ENCODE assay signal across 16 mouse cellular contexts in genomic region chr5:115669974-115670373, GRCm38 (mm10).
"Had no signal": no experiment of that assay in that cellular context is flagged by ENCODE, and none has a peak within 500 bp of the region (broad histone marks: within the 10 kb centered on the region; RNA-seq: fewer than 3 reads in every experiment).

No protein-coding gene starts in this region.

- H3K4me1 ChIP-seq: limb, embryonic 13.5 days; liver, embryonic 13.5 days; neural tube, embryonic 12.5 days had no signal

- H3K4me3 ChIP-seq: limb, embryonic 13.5 days; liver, embryonic 13.5 days; midbrain, embryonic 12.5 days; midbrain, embryonic 15.5 days; neural tube, embryonic 12.5 days; neural tube, embryonic 15.5 days had no signal

- H3K27ac ChIP-seq: kidney, postnatal 0 days; limb, embryonic 13.5 days; liver, embryonic 13.5 days; macrophage; midbrain, embryonic 12.5 days; midbrain, embryonic 15.5 days; neural tube, embryonic 12.5 days; neural tube, embryonic 15.5 days had no signal

- H3K27me3 ChIP-seq: limb, embryonic 13.5 days; midbrain, embryonic 15.5 days; neural tube, embryonic 12.5 days; neural tube, embryonic 15.5 days had no signal

- DNase-seq: kidney, adult 2 months; kidney, postnatal 25 days; left cerebral cortex, postnatal 4 days; liver, embryonic 13.5 days; lung, embryonic 14.5 days; right cerebral cortex, adult 18-20 months; right cerebral cortex, postnatal 14 days; right cerebral cortex, postnatal 4 days; thymus, postnatal 25 days had no signal

- H3K36me3 ChIP-seq: limb, embryonic 13.5 days; liver, embryonic 13.5 days; midbrain, embryonic 12.5 days; midbrain, embryonic 15.5 days; neural tube, embryonic 12.5 days had no signal

- H3K9me3 ChIP-seq: limb, embryonic 13.5 days; midbrain, embryonic 12.5 days; midbrain, embryonic 15.5 days; neural tube, embryonic 12.5 days; neural tube, embryonic 15.5 days had no signal

- H3K4me2 ChIP-seq: limb, embryonic 13.5 days; liver, embryonic 13.5 days; lung, embryonic 14.5 days; midbrain, embryonic 12.5 days; midbrain, embryonic 15.5 days; neural tube, embryonic 12.5 days; neural tube, embryonic 15.5 days had no signal

- H3K9ac ChIP-seq: limb, embryonic 13.5 days; liver, embryonic 13.5 days; lung, embryonic 14.5 days; midbrain, embryonic 12.5 days; midbrain, embryonic 15.5 days; neural tube, embryonic 12.5 days; neural tube, embryonic 15.5 days had no signal

- ATAC-seq: midbrain, embryonic 15.5 days had no signal
